Mouse (Mus musculus) ES-E14 (cell line): ENCODE measurements at regions not wholly inside any gene's neighbourhood (a gene's known extent, or its start where the extent isn't known, plus 50 kb on each side); places are given as distances from the start of the nearest gene placed in this dataset.

Experiments
- HCFC1 ChIP-seq: IDR thresholded peaks from 2 replicates; pipeline ENCODE4 v1.6.1; 2012; ENCODE audit warnings: low read length, inconsistent platforms, borderline replicate concordance; ENCODE audit not compliant: insufficient read depth
- MAFK ChIP-seq: IDR thresholded peaks from 2 replicates; pipeline ENCODE4 v1.6.1; 2014; ENCODE audit warnings: mild to moderate bottlenecking, low read depth, low read length, inconsistent platforms; ENCODE audit not compliant: insufficient read depth
- ZC3H11A ChIP-seq: IDR thresholded peaks from 2 replicates; pipeline ENCODE4 v1.6.1; 2012; ENCODE audit warnings: low read depth, mild to moderate bottlenecking, inconsistent platforms, low read length, borderline replicate concordance
- ZNF384 ChIP-seq: IDR thresholded peaks from 2 replicates; pipeline ENCODE4 v1.6.1; 2012; ENCODE audit warnings: low read depth, low read length, inconsistent platforms

DNA sequence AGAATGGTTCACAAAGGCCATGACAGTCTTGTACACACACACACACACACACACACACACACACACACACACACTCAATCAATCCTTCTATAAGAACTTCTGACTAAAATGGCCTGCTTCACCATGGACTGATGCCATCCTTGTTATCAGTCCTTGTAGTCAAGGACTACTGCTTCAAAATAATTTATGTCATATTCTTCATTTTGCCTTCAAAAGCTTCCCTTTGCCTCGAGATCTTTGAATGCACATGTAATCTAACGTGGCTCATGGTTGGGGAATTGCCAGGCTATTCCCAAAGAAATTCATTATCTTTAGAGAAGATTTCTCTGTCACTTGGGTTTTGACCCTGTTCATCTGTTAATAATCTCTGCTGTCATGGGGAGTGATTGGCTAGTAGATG, 278.0 kb upstream of the Cdyl start:
- TF ChIP-seq ZC3H11A, result no peak
- TF ChIP-seq HCFC1, result no peak
- TF ChIP-seq ZNF384, result no peak
- no peak for TF ChIP-seq MAFK
